Mouse (Mus musculus) MEL (cell line): ENCODE data around the gene Defb6. TPM values are rescaled to one million over a fixed set of nuclear protein-coding genes. Genes with fewer than 3 reads are reported as not detected.

ENCODE experiments used
- DNase-seq: peaks from one replicate; pipeline ENCODE4 v3.0.0; 2011; ENCODE audit warnings: low read depth, low spot score
- H3K27ac ChIP-seq: 2 replicates; pipeline ENCODE4 v1.5.1; 2012; ENCODE audit warnings: low read depth, mild to moderate bottlenecking, control low read depth, low read length, moderate library complexity; ENCODE audit not compliant: control insufficient read depth
- H3K27me3 ChIP-seq, 2 experiments: fragments of 150-350 bp in 1 of 2; sonication (generic) in 1 of 2; 2 replicates each; pipeline ENCODE4 v1.6.1; 2012; ENCODE audit warnings: low read length in 2 of 2, mild to moderate bottlenecking in 2 of 2, improper control_type of control experiment in 1 of 2, moderate library complexity in 1 of 2; ENCODE audit not compliant: insufficient read depth in 2 of 2, control insufficient read depth in 1 of 2
- H3K36me3 ChIP-seq, 2 experiments: 2 replicates each; pipeline ENCODE4 v1.6.1; 2012 to 2014; ENCODE audit warnings: low read length in 2 of 2, improper control_type of control experiment in 1 of 2, inconsistent platforms in 1 of 2, mild to moderate bottlenecking in 1 of 2; ENCODE audit not compliant: insufficient read depth in 2 of 2, control insufficient read depth in 1 of 2
- H3K4me1 ChIP-seq, 2 experiments: fragments of 150-350 bp in 1 of 2; sonication (generic) in 1 of 2; 2 replicates each; pipeline ENCODE4 v1.6.1; 2012; ENCODE audit warnings: low read length in 2 of 2, improper control_type of control experiment in 1 of 2, mild to moderate bottlenecking in 1 of 2; ENCODE audit not compliant: insufficient read depth in 2 of 2, control insufficient read depth in 1 of 2
- H3K4me3 ChIP-seq, 2 experiments: fragments of 150-350 bp in 1 of 2; sonication (generic) in 1 of 2; 2 replicates each; pipeline ENCODE4 v1.5.1; 2012; ENCODE audit warnings: low read depth in 2 of 2, low read length in 2 of 2, mild to moderate bottlenecking in 2 of 2, moderate library complexity in 2 of 2, control low read depth in 1 of 2, improper control_type of control experiment in 1 of 2; ENCODE audit not compliant: control insufficient read depth in 1 of 2, insufficient read depth in 1 of 2
- H3K79me2 ChIP-seq: 2 replicates; pipeline ENCODE4 v1.6.1; 2012; ENCODE audit warnings: mild to moderate bottlenecking, low read length, moderate library complexity; ENCODE audit not compliant: control insufficient read depth, poor library complexity, insufficient read depth
- H3K9ac ChIP-seq: 2 replicates; pipeline ENCODE4 v1.6.1; 2012; ENCODE audit warnings: low read depth, mild to moderate bottlenecking, control low read depth, low read length, moderate library complexity; ENCODE audit not compliant: control insufficient read depth, poor library complexity, severe bottlenecking
- H3K9me3 ChIP-seq: fragments of 150-350 bp; sonication (generic); replicated peaks from 2 replicates; pipeline ENCODE4 v1.6.1; 2012; ENCODE audit warnings: mild to moderate bottlenecking, low read length, improper control_type of control experiment, moderate library complexity; ENCODE audit not compliant: insufficient read depth
- BHLHE40 ChIP-seq: IDR thresholded peaks from 2 replicates; pipeline ENCODE4 v1.6.1; 2012; ENCODE audit warnings: low read depth, mild to moderate bottlenecking, inconsistent platforms, low read length, improper control_type of control experiment, borderline replicate concordance
- CHD1 ChIP-seq: IDR thresholded peaks from 2 replicates; pipeline ENCODE4 v1.6.1; 2012; ENCODE audit warnings: low read depth, mild to moderate bottlenecking, inconsistent platforms, low read length, improper control_type of control experiment
- CHD2 ChIP-seq: IDR thresholded peaks from 2 replicates; pipeline ENCODE4 v1.6.1; 2011; ENCODE audit warnings: low read length, improper control_type of control experiment
- ELF1 ChIP-seq: IDR thresholded peaks from 2 replicates; pipeline ENCODE4 v1.6.1; 2014; ENCODE audit warnings: low read depth, mild to moderate bottlenecking, inconsistent platforms, low read length, improper control_type of control experiment, moderate library complexity
- EP300 ChIP-seq, 2 experiments: IDR thresholded peaks; 2 replicates each; pipeline ENCODE4 v1.6.1; 2011; ENCODE audit warnings: improper control_type of control experiment in 2 of 2, low read length in 2 of 2, low read depth in 1 of 2, mild to moderate bottlenecking in 1 of 2
- HCFC1 ChIP-seq: IDR thresholded peaks from 2 replicates; pipeline ENCODE4 v1.6.1; 2012; ENCODE audit warnings: low read depth, mild to moderate bottlenecking, inconsistent platforms, low read length, improper control_type of control experiment, moderate library complexity
- JUND ChIP-seq: IDR thresholded peaks from 2 replicates; pipeline ENCODE4 v1.6.1; 2011; ENCODE audit warnings: low read depth, mild to moderate bottlenecking, improper control_type of control experiment, low read length
- MAX ChIP-seq: IDR thresholded peaks from 2 replicates; pipeline ENCODE4 v1.6.1; 2011; ENCODE audit warnings: low read length, improper control_type of control experiment
- MXI1 ChIP-seq: IDR thresholded peaks from 2 replicates; pipeline ENCODE4 v1.6.1; 2011; ENCODE audit warnings: mild to moderate bottlenecking, low read depth, low read length, improper control_type of control experiment
- MYB ChIP-seq: IDR thresholded peaks from 2 replicates; pipeline ENCODE4 v1.6.1; 2011; ENCODE audit warnings: mild to moderate bottlenecking, low read depth, low read length, improper control_type of control experiment
- MYC ChIP-seq: IDR thresholded peaks from 2 replicates; pipeline ENCODE4 v1.6.1; 2011; ENCODE audit warnings: low read depth, mild to moderate bottlenecking, low read length, improper control_type of control experiment, moderate library complexity
- NELFE ChIP-seq: IDR thresholded peaks from 2 replicates; pipeline ENCODE4 v1.6.1; 2011; ENCODE audit warnings: low read depth, low read length, improper control_type of control experiment
- NRF1 ChIP-seq: IDR thresholded peaks from 2 replicates; pipeline ENCODE4 v1.6.1; 2014; ENCODE audit warnings: low read depth, mild to moderate bottlenecking, inconsistent platforms, low read length, improper control_type of control experiment, moderate library complexity; ENCODE audit not compliant: poor library complexity, insufficient read depth, severe bottlenecking
- POLR2A ChIP-seq, 2 experiments: IDR thresholded peaks; 2 replicates each; pipeline ENCODE4 v1.6.1; 2011 to 2012; ENCODE audit warnings: low read length in 2 of 2, mild to moderate bottlenecking in 2 of 2, control low read depth in 1 of 2, improper control_type of control experiment in 1 of 2, low read depth in 1 of 2, moderate library complexity in 1 of 2; ENCODE audit not compliant: control insufficient read depth in 1 of 2, insufficient read depth in 1 of 2, poor library complexity in 1 of 2
- POLR2AphosphoS2 ChIP-seq: IDR thresholded peaks from 2 replicates; pipeline ENCODE4 v1.6.1; 2011; ENCODE audit warnings: low read length, improper control_type of control experiment
- POLR2AphosphoS5 ChIP-seq: IDR thresholded peaks from 2 replicates; pipeline ENCODE4 v1.6.1; 2012; ENCODE audit warnings: low read depth, borderline replicate concordance, mild to moderate bottlenecking, inconsistent platforms, low read length, moderate library complexity, mixed read lengths
- RCOR1 ChIP-seq: IDR thresholded peaks from 2 replicates; pipeline ENCODE4 v1.6.1; 2012; ENCODE audit warnings: low read depth, mild to moderate bottlenecking, inconsistent platforms, low read length, improper control_type of control experiment
- SIN3A ChIP-seq: IDR thresholded peaks from 2 replicates; pipeline ENCODE4 v1.6.1; 2012; ENCODE audit warnings: low read length, improper control_type of control experiment, inconsistent platforms
- TCF12 ChIP-seq: IDR thresholded peaks from 2 replicates; pipeline ENCODE4 v1.6.1; 2014; ENCODE audit warnings: low read depth, mild to moderate bottlenecking, inconsistent platforms, low read length, improper control_type of control experiment, moderate library complexity
- UBTF ChIP-seq: IDR thresholded peaks from 2 replicates; pipeline ENCODE4 v1.6.1; 2012; ENCODE audit warnings: low read depth, mild to moderate bottlenecking, inconsistent platforms, low read length, improper control_type of control experiment, moderate library complexity, borderline replicate concordance; ENCODE audit not compliant: insufficient read depth
- USF1 ChIP-seq: IDR thresholded peaks from 2 replicates; pipeline ENCODE4 v1.6.1; 2014; ENCODE audit warnings: low read depth, mild to moderate bottlenecking, inconsistent platforms, low read length, improper control_type of control experiment, moderate library complexity
- USF2 ChIP-seq, 2 experiments: IDR thresholded peaks; 2 replicates each; pipeline ENCODE4 v1.6.1; 2011 to 2012; ENCODE audit warnings: improper control_type of control experiment in 2 of 2, low read length in 2 of 2, borderline replicate concordance in 1 of 2, inconsistent platforms in 1 of 2, low read depth in 1 of 2, mild to moderate bottlenecking in 1 of 2; ENCODE audit not compliant: insufficient read depth in 1 of 2
- polyA plus RNA-seq, 2 experiments: library from polyadenylated mRNA; stranded (reverse) in 1 of 2; unstranded in 1 of 2; fragments of >175 nt in 1 of 2; fragments of >200 nt in 1 of 2; gene quantifications; 2 replicates each; pipeline versions ENCODE4 v1.2.1 to v1.2.4; 2012; ENCODE audit warnings: low replicate concordance in 2 of 2, low read depth in 1 of 2; ENCODE audit not compliant: insufficient read length in 2 of 2, insufficient read depth in 1 of 2, missing spikeins in 1 of 2
- total RNA-seq: library from RNA; depleted of rRNA; stranded (reverse); fragments of 300-350 nt; gene quantifications from 2 replicates; pipeline ENCODE4 v1.2.3, GENCODE M21; 2012; rRNA removed

Gene Defb6
- total RNA-seq (not detected in 2 replicates), polyA plus RNA-seq (not detected)

GRCm38 (mm10) chr8:19225161-19225560 is at the start of gene Defb6:
Gene Defb6, plus strand, starts transcription at chr8:19225478.
- Histone ChIP-seq H3K9me3 (no peaks in the 10 kb centered on the region), H3K27ac (no peak within 1 kb of the TSS), H3K9ac (no peak within 1 kb of the TSS), H3K27me3 (no peaks in the 10 kb centered on the region), H3K36me3 (no peaks in the 10 kb centered on the region), H3K4me3 (no peak within 1 kb of the TSS), H3K4me1 (no peaks in the 10 kb centered on the region), H3K79me2 (no peaks in the 10 kb centered on the region)
- no peak for DNase-seq
- TF ChIP-seq MAX: no peak
- TF ChIP-seq SIN3A: no peak
- TF ChIP-seq ELF1: no peak
- no peak for TF ChIP-seq NELFE
- no peak for TF ChIP-seq USF2 (IDR thresholded peaks at IDR 0.05; ENCODE audit: borderline replicate concordance in 1 of 2, insufficient read depth in 1 of 2, low read depth in 1 of 2, low read length in 2 of 2)
- TF ChIP-seq POLR2AphosphoS5: no peak
- TF ChIP-seq POLR2A (IDR thresholded peaks at IDR 0.05; ENCODE audit: control insufficient read depth in 1 of 2, insufficient read depth in 1 of 2, low read depth in 1 of 2, low read length in 2 of 2, poor library complexity in 1 of 2): no peak
- TF ChIP-seq UBTF: no peak
- no peak for TF ChIP-seq CHD2
- TF ChIP-seq MYB: no peak
- TF ChIP-seq JUND: no peak
- TF ChIP-seq CHD1: no peak
- no peak for TF ChIP-seq POLR2AphosphoS2
- no peak for TF ChIP-seq EP300 (IDR thresholded peaks at IDR 0.05; ENCODE audit: low read depth in 1 of 2, low read length in 2 of 2)
- no peak for TF ChIP-seq MXI1
- no peak for TF ChIP-seq USF1
- TF ChIP-seq NRF1: no peak
- TF ChIP-seq BHLHE40: no peak
- TF ChIP-seq HCFC1: no peak
- no peak for TF ChIP-seq MYC

- TF ChIP-seq MAX: no peak
- TF ChIP-seq RCOR1: no peak
- TF ChIP-seq ELF1: no peak
- TF ChIP-seq POLR2AphosphoS5: no peak
- no peak for TF ChIP-seq TCF12
- Histone ChIP-seq H3K36me3 (no peaks in the 10 kb centered on the region), H3K9ac (no peak overlapping the region), H3K27ac (no peak overlapping the region), H3K4me1 (no peaks in the 10 kb centered on the region), H3K9me3 (no peaks in the 10 kb centered on the region), H3K4me3 (no peak overlapping the region), H3K79me2 (no peaks in the 10 kb centered on the region), H3K27me3 (no peaks in the 10 kb centered on the region)
- no peak for DNase-seq
Observed at GRCm38 (mm10) chr8:19238101-19238500, 12.8 kb downstream of the Defb6 start.
